8 mouse cellular contexts compared by ENCODE assay signal in the genomic region with DNA sequence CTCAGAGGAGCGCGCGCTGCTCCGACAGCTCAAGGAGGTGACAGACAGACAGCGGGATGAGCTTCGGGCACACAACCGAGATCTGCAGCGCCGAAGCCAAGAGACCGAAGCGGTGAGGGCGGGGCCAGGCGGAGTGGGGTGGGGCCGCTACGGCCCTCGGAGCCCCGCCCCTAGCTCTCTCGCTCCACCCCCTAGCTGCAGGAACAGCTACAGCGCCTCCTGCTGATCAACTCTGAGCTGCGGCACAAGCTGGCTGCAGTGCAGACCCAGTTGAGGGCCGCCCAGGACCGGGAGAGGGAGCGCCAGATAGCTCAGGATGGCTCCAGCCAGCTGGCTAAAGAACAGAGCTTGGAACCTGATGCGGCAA. TPM values are rescaled to one million over a fixed set of nuclear protein-coding genes. Genes with fewer than 3 reads are reported as not detected.
DNase-seq lines count a peak whose midpoint lies in the region; ATAC-seq lines count a peak whose summit lies in the region.

No protein-coding gene starts in this region.

- H3K4me1 ChIP-seq in embryonic facial prominence, embryonic 13.5 days, result peaks cover 19% of the 10 kb centered on the region
- H3K4me1 ChIP-seq in limb, embryonic 13.5 days, result peaks cover 33% of the 10 kb centered on the region
- peaks cover 13% of the 10 kb centered on the region for H3K4me1 ChIP-seq in midbrain, embryonic 15.5 days

- peak overlapping the region; percentile 55 for H3K4me3 ChIP-seq in embryonic facial prominence, embryonic 13.5 days
- peak overlapping the region; percentile 53 for H3K4me3 ChIP-seq in limb, embryonic 13.5 days
- H3K4me3 ChIP-seq in midbrain, embryonic 15.5 days, result peak overlapping the region; percentile 54

- H3K27ac ChIP-seq in embryonic facial prominence, embryonic 13.5 days, result peak overlapping the region; percentile 82
- peak overlapping the region; percentile 29; the same call in 1 of the 2 replicates for H3K27ac ChIP-seq in limb, embryonic 13.5 days
- peak overlapping the region; percentile 76 for H3K27ac ChIP-seq in midbrain, embryonic 15.5 days

- peak; percentile 91 for DNase-seq in 3134 (ENCODE audit: extremely low read depth, insufficient read length, low spot score)
- DNase-seq in adrenal gland, postnatal 4 days (ENCODE audit: low spot score in 2 of 2), result peak; percentile 88 to 93
- DNase-seq in heart, adult 8-10 months (ENCODE audit: low spot score), result peak; percentile 95
- DNase-seq in kidney, adult 8-10 months, result peak; percentile 91 to 95
- DNase-seq in spleen, adult 18-20 months, result peak; percentile 87 to 96

- H3K9ac ChIP-seq in embryonic facial prominence, embryonic 13.5 days, result peak overlapping the region; percentile 74
- peak overlapping the region; percentile 76 for H3K9ac ChIP-seq in limb, embryonic 13.5 days
- H3K9ac ChIP-seq in midbrain, embryonic 15.5 days, result peak overlapping the region; percentile 62

- peaks cover 47% of the 10 kb centered on the region for H3K36me3 ChIP-seq in embryonic facial prominence, embryonic 13.5 days
- H3K36me3 ChIP-seq in limb, embryonic 13.5 days, result peaks cover 41% of the 10 kb centered on the region
- peaks cover 33% of the 10 kb centered on the region for H3K36me3 ChIP-seq in midbrain, embryonic 15.5 days (replicated peaks)

- no peaks in the 10 kb centered on the region for H3K9me3 ChIP-seq in embryonic facial prominence, embryonic 13.5 days
- H3K9me3 ChIP-seq in limb, embryonic 13.5 days, result no peaks in the 10 kb centered on the region
- no peaks in the 10 kb centered on the region for H3K9me3 ChIP-seq in midbrain, embryonic 15.5 days

- WGBS in embryonic facial prominence, embryonic 13.5 days, result 3% methylated on average over 24 of the region's 24 CpGs
- 3% methylated on average over 24 of the region's 24 CpGs for WGBS in limb, embryonic 13.5 days
- 2% methylated on average over 24 of the region's 24 CpGs for WGBS in midbrain, embryonic 15.5 days

- ATAC-seq in embryonic facial prominence, embryonic 13.5 days (ENCODE audit: insufficient number of reproducible peaks, insufficient read depth, low FRiP score, low TSS enrichment, low read depth), result peak; percentile 76
- peak; percentile 72 for ATAC-seq in limb, embryonic 13.5 days (ENCODE audit: low FRiP score, low read depth)
- peak; percentile 92 for ATAC-seq in midbrain, embryonic 15.5 days (replicated peaks)

- H3K27me3 ChIP-seq in embryonic facial prominence, embryonic 13.5 days, result no peaks in the 10 kb centered on the region
- H3K27me3 ChIP-seq in limb, embryonic 13.5 days, result no peaks in the 10 kb centered on the region
- no peaks in the 10 kb centered on the region for H3K27me3 ChIP-seq in midbrain, embryonic 15.5 days (replicated peaks)

- H3K4me2 ChIP-seq in embryonic facial prominence, embryonic 13.5 days, result peak overlapping the region; percentile 98
- H3K4me2 ChIP-seq in limb, embryonic 13.5 days (replicated peaks), result peak overlapping the region; percentile 84
- H3K4me2 ChIP-seq in midbrain, embryonic 15.5 days, result peak overlapping the region; percentile 93

RNA-seq across cellular contexts. Expression of a gene that starts 0.7 kb away (rescaled TPM):
- 1 to 10 TPM; 7.7 to 8.5 TPM for total RNA-seq in adrenal gland, postnatal 4 days (2021)
- 0.41 TPM in 1 of 2 replicates, not detected in the other for polyA plus RNA-seq in embryonic facial prominence, embryonic 13.5 days (2015; fragmentation: Nextera tagmentation; extraction: Ambion mirVana)
- 10 to 100 TPM; 47.8 to 61.5 (median 56.2) TPM for total RNA-seq in heart, adult 8-10 months (2022)
- 0.34 and 0.66 TPM in 2 replicates for polyA plus RNA-seq in limb, embryonic 13.5 days (2015; fragmentation: Nextera tagmentation; extraction: Ambion mirVana)
- 1.9 and 2.0 TPM in 2 replicates for polyA plus RNA-seq in midbrain, embryonic 15.5 days (2015; fragmentation: Nextera tagmentation; extraction: Ambion mirVana)

RNA-seq across cellular contexts. Expression of a gene that starts 2.7 kb away (rescaled TPM):
- 10 to 100 TPM; 13.8 to 14.4 TPM for total RNA-seq in adrenal gland, postnatal 4 days (2021)
- polyA plus RNA-seq in embryonic facial prominence, embryonic 13.5 days (2015; fragmentation: Nextera tagmentation; extraction: Ambion mirVana), result 5.0 and 6.0 TPM in 2 replicates
- total RNA-seq in heart, adult 8-10 months (2022), result 1 to 10 TPM; 6.3 to 8.5 (median 7.4) TPM
- 6.0 and 6.6 TPM in 2 replicates for polyA plus RNA-seq in limb, embryonic 13.5 days (2015; fragmentation: Nextera tagmentation; extraction: Ambion mirVana)
- 4.6 and 5.2 TPM in 2 replicates for polyA plus RNA-seq in midbrain, embryonic 15.5 days (2015; fragmentation: Nextera tagmentation; extraction: Ambion mirVana)

RNA-seq across cellular contexts. Expression of a gene that starts 20.9 kb away (rescaled TPM):
- total RNA-seq in adrenal gland, postnatal 4 days (2021), result 10 to 100 TPM; 24.2 to 33.0 TPM
- polyA plus RNA-seq in embryonic facial prominence, embryonic 13.5 days (2015; fragmentation: Nextera tagmentation; extraction: Ambion mirVana), result 3.6 and 4.5 TPM in 2 replicates
- total RNA-seq in heart, adult 8-10 months (2022), result 10 to 100 TPM; 13.2 to 22.8 (median 20.1) TPM
- 4.8 TPM in 2 replicates for polyA plus RNA-seq in limb, embryonic 13.5 days (2015; fragmentation: Nextera tagmentation; extraction: Ambion mirVana)
- 17.7 and 20.2 TPM in 2 replicates for polyA plus RNA-seq in midbrain, embryonic 15.5 days (2015; fragmentation: Nextera tagmentation; extraction: Ambion mirVana)

RNA-seq across cellular contexts. Expression of a gene that starts 24.0 kb away (rescaled TPM):
- 100 to 1,000 TPM; 142 to 156 TPM for total RNA-seq in adrenal gland, postnatal 4 days (2021)
- polyA plus RNA-seq in embryonic facial prominence, embryonic 13.5 days (2015; fragmentation: Nextera tagmentation; extraction: Ambion mirVana), result 62.5 and 63.1 TPM in 2 replicates
- 10 to 100 TPM; 92.4 to 99.5 (median 94.6) TPM for total RNA-seq in heart, adult 8-10 months (2022)
- polyA plus RNA-seq in limb, embryonic 13.5 days (2015; fragmentation: Nextera tagmentation; extraction: Ambion mirVana), result 60.8 and 63.0 TPM in 2 replicates
- polyA plus RNA-seq in midbrain, embryonic 15.5 days (2015; fragmentation: Nextera tagmentation; extraction: Ambion mirVana), result 54.8 and 56.4 TPM in 2 replicates

RNA-seq across cellular contexts. Expression of a gene that starts 49.1 kb away (rescaled TPM):
- total RNA-seq in adrenal gland, postnatal 4 days (2021), result 10 to 100 TPM; 12.9 to 17.8 TPM
- 37.9 and 38.9 TPM in 2 replicates for polyA plus RNA-seq in embryonic facial prominence, embryonic 13.5 days (2015; fragmentation: Nextera tagmentation; extraction: Ambion mirVana)
- total RNA-seq in heart, adult 8-10 months (2022), result 1 to 10 TPM; 2.8 to 5.1 (median 4.0) TPM
- polyA plus RNA-seq in limb, embryonic 13.5 days (2015; fragmentation: Nextera tagmentation; extraction: Ambion mirVana), result 26.4 and 26.9 TPM in 2 replicates
- polyA plus RNA-seq in midbrain, embryonic 15.5 days (2015; fragmentation: Nextera tagmentation; extraction: Ambion mirVana), result 2.2 and 2.8 TPM in 2 replicates

Comparison
In these comparisons a context has a peak if more than half of its experiments do, and no peak if none do; other contexts are left out.
1. Peak in every context shown above with its lines: DNase-seq, ATAC-seq, H3K4me3 ChIP-seq and H3K27ac ChIP-seq.
2. H3K27ac ChIP-seq: peak in every context shown above with its lines; median percentile 82 in embryonic facial prominence, embryonic 13.5 days; 76 in midbrain, embryonic 15.5 days; 29 in limb, embryonic 13.5 days.